Mouse (Mus musculus): ENCODE data around the gene Sulf2.
"Not testable (repeated sequence)": the region's sequence is repeated elsewhere in the genome, so short reads cannot be mapped to it uniquely, and the experiment has no call there.

Sulf2 gene

DNA sequence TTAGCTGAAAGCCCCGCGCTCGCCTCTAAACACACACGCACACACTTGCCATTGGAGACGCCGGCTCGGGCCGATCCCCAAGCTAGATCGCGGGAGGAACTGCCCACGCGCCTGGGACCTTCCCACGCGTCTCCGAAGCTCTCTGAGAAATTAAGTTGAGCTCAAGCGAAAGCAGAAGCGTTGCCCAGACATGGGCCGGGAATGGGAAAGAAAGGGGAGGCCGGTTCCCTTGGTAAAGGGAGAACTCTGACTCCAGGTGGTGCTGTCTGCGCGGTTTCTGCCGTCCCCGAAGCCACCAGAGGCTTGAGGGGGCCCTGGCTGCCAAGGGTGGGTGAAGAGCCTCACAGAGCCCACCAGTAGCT is at the start of gene Sulf2:
Sulf2 (minus strand) TSS at position 210 of the 362 bp plus-strand sequence.
- peak; percentile 90 for DNase-seq (ENCODE audit: low spot score)

DNA sequence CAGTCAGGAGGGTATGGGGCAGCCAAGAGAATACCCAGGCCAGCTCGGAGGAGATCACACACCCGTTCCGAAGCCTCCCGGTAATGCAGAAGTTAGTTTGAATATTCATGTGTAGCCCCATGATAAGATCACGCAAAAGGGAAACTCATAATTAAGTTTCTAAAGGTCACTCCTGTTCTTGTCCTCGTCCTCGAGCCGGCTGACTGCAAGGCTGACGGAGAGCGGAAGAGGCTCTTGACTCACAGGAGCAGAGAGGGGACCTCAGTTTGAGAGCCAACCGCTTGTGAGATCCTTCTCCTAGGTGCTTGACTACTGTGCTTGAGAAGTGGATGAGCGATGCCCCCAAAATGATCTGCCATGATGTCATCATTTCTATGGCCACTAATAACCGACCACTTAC is 48.7 kb upstream of the Sulf2 start:
- no peak for DNase-seq (ENCODE audit: low spot score)

DNA sequence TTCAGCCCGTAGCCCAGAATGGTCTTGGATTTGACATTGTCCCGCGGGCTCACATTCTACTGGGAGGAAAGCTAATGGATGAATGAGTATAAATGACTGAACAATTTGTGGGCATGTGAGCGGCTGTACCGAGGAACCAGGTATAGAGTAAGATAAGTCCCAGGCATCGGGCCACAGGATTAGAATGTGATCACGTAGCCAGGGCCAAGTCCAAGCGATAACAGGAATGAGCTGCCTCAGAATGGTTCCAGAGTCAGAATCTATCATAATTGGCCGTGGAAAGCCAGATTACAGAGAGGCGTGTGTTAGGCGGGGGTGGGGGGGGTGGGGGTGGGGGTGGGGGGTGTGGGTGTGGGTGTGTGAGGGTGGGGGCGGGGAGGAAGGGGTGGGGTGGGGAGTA is 48.2 kb upstream of the Sulf2 start:
- no peak for DNase-seq (ENCODE audit: low spot score)

DNA sequence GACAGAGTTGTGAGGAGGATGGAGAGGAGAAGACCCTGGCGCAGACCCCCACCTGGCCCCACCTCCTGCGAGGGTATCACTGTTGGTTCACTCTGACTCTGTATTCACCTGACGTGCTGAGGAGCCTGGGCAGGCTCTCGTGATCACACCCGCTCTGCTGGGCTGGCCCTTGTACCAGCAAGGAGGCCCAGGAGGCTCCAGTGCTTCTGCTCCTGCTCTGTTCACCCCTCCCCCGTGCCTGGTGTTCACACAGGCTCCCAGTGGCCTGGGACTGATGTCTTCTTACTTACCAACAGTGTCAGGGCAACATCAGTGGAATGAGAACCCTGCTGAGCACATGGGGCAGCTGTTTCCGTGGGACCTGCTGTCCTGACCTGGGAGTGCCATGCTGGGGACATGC is 42.5 kb upstream of the Sulf2 start:
- no peak for DNase-seq (ENCODE audit: low spot score)

DNA sequence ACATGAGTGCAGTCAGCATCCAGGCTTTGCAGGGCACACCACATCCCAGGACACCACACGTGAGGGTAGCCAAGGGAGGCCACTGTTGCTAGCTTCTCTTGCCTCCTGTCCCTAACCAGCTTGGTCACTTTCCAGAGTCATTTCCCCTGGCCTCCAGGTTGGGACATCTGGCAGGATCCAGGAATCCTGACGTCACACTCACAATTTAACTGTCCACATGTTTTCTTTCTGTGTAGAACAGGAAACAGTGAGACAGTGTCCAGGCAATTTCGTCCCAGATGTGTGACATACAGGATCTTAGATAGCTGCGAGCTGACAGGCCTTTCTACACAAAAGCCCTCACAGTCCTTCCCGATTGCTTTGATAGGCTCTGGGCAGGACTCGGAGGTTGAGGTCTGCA is 41.6 kb upstream of the Sulf2 start:
- DNase-seq (ENCODE audit: low spot score) = no peak

DNA sequence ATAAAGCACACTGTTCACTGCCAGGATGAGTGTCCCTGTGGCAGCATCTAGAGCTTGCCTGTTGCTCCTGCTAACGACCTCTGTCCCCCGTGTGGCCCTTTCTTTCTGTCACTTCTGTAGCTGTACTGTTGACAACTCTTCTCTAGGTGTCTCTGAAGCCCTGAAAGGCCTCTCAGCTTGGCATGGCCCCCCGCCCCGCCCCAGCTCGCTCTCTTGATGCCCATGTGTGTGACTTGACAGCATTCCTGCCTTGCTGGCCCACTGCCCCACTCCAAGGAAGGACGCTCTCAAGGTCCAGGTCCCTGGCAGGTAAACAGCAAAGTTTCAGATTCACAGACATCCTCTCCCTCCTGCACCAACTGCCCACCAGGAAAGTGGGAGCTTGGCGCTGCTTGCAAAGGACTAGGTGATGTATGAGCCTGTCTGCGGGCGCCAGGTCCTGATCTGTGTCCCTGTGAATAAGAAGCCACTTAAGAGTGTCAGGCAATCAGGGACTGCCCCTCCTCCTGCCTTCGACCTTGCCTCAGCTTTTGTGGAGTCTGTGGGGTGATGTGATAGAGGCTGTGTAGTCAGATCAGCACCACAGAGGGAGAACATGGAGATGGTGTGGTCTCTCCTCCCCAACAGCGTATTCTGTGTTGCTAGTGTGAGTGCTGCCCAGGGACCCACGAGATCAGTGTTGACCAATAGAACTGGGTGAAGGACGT is 40.8 kb upstream of the Sulf2 start:
- no peak for DNase-seq (ENCODE audit: low spot score)

DNA sequence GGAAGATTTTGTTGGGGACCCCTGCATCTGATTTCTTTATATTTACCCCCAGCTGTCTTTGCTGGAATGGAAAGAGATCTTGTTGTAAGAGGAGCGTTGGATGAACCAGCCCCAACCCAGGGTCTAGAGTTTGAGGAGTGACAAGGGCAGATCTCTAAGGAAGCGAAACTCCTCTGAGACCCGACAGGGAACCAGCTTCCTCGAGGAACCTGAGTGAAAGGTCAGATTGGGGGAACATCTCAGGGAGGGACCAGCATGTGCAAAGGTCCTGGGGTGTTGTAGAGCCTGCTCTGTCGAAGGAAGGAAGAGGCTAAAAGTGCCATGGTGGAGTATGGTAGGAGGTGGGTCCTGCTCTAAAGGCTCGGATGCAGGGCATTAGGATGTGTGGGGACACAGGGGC is 39.6 kb upstream of the Sulf2 start:
- DNase-seq (ENCODE audit: low spot score) = no peak

DNA sequence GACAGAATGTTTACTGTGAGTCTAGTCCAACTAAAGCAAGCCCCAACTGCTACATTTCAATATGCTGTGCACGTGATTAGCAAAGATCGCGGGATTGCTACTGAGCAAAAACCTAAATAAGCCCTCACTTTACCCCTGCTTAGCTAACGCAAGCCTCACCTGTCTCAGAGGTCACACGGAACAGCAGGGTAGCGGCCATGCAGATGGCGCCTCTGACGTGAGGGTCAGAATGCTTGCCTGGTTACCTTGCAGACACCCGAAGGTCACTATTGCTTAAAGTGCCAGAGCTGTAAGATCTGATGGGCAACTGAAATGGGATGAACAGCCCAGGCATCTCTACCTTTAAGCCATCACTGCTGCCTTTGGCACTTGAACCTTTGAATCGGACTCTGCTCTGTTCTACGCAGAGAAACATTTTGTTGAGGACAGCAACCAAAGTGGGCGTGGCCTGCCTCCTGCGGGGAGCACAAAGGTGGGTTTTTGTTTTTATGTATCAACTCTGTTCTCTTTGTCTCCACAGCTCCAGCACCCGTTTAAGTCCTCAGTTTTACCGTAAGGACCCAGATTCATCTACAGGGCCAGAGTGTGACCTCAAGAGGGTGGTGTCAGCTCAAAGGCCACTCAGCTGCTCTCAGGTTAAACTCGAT is 38.8 kb upstream of the Sulf2 start:
- no peak for DNase-seq (ENCODE audit: low spot score)

DNA sequence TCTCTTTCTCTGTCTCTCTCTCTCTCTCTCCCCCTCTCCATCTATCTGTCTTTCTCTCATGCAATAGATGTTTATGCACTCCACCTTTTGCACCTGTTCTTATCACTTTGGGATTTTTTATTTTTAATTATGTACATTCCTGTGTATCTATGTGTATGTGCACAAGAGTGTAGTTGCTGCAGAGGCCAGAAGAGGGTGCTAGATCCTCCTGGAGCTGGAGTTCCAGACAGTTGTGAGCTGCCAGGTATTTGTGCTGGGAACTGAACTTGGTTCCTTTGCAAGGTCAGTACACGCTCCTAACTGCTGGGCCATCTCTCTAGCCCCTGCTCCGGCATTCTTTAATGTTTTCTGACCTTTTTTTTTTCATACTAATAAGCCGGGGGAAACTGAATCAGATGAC is 38.0 kb upstream of the Sulf2 start:
- DNase-seq (ENCODE audit: low spot score) = no peak

DNA sequence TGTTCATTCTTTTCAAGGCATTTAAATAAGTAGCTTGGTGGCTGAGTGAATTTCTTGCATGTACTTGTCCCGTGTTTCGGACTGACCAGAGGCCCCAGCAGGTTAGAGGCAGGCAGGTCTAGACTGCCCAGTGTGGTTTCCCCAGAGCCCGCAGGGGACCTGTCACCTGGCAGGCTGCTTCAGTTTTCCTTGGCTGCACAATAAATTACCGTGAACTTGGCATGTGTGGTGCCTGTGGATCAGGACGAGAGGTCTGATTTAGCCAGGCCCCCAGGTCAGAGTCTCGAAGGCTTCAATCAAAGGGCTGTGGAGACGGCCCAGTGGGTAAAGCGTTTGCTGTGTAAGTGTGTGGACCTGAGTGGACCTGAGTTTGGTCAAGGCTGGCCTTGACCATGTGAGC is 35.4 kb upstream of the Sulf2 start:
- no peak for DNase-seq (ENCODE audit: low spot score)

DNA sequence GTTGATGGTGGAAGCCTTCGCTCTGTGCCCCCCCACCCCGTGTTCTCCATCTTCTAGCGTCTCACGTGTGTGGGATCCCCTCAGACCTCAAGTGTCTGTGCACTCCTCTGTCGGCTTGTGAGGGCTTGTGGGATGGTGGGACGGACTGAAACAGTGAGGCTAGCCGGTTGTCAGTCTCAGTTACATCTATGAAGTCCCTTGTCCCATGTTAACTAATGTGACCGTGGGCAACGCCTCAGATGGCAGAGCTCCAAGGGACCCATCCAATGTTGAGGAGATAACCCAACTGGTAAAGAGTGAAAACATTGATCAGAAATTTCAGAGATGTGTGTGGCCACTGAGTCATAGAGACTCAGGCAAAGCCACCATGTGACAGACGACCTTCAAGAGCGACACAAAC is 33.7 kb upstream of the Sulf2 start:
- DNase-seq (ENCODE audit: low spot score) = no peak

DNA sequence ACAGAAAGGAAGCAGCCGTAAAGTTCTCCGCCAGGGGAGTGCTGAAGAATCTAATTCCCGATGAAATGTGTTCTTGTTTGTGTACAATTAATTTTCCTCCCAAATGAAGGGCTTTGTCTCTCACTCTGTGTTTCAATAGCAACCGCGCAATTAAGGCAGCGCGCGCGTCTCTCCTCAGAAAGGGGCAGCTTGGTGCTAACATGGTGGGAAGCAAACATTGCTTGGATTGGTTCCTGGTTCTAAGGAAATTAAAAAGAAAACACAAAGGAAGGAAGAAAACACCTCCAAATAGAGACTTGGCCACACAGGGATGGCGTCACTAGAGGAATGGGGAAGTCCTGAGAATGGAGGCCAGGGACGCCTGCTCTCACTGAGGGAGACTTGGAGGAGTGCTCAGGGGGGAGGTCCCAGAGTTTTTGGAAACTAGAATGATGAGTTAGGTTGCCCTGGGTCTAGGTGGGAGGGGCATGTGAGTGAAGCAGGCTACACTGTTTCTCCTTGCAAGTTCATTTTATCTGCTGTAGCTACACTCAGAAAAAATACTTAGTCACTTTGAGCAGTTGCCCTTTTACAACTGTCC is 32.5 kb upstream of the Sulf2 start:
- peak; percentile 48 for DNase-seq (ENCODE audit: low spot score)

DNA sequence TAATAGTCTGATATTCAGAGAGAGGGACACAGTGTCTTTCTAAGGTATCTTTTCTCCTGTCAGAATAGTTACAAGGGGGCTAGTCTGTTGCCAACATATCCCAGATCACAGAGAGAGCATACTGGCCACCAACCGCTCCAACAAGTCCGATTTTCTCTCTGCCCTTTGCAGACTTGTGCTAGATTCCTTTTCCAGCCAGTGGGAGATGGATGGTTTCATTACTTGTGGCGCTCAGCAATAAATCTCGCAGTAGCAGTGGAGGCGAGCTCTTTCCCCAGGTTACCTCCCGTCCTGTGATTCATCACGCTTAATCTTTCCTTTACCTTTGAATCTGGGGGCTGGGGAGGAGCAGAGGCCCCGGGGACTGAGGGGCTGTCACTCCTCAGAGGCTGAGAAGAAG is 31.9 kb upstream of the Sulf2 start:
- not testable (repeated sequence) for DNase-seq (ENCODE audit: low spot score)

DNA sequence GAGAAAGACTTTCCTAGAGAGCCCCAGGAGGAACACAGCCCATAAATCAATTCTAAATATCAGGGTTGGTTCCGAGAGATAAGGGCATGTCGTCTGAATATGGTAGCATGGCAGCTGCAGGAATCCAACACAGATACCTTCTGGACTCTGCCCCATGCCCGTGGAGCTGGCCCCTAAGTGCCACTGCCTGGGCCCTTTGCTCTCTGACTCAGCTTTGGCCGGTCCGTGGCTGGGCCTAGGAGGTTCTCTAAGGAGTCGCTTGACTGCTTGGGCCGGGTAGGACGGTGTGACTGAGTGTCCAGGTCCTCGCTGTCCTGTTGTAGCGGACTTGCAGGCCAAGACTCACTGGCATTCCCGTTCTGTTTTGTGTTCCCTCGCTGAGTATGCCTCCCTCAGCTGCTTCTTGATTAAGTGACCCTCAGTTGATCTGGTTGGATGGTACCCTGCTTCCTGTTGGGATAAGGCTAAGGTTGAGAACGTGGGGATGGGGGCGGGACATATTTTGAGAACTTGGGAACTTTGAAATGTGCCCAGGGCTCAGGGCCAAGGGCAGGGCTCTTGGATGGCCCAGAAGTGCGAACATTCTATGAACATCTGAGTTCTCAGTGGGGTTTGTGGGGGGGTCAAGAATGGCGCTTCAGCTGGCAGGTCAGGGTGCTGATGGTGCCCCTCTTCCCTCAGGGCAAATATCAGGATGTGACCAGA is 30.9 kb upstream of the Sulf2 start:
- DNase-seq (ENCODE audit: low spot score) = no peak

DNA sequence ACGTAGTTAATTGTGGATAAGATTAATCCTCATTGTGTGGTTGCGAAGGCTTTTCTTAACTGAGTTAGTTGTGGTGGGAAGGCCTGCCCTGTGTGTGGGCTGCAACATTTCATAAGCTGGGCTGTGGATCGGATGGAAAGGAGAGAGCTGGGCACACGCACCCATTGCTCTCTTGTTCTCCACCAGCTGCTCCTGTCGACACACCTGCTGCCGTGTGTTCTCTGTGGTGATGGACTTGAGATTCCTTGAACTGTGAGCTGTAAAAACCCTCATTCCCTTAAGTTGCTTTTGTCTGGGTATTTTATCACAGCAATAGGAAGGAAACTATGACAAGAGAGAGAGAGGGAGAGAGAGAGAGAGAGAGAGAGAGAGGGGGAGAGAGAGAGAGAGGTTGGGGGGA is 30.3 kb upstream of the Sulf2 start:
- DNase-seq (ENCODE audit: low spot score) = no peak

DNA sequence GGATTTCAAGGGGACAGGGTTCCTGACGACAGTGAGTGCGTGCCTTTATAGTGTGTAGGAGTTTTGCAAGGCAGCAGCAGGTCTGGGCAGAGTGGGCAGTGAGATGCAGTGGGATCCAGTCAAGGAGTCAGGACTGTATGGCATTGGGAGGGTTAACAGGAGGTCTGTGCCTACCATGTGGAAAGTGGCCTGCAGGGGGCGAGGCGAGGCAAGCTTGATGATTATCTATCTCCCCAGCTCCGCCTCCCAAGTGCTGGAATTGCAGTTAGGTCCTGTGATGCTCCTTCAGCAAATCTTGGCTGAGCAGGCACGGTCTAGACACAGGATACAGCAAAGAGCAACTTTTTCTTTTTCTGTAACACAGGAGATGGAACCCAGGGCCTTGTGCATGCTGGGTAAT is 29.0 kb upstream of the Sulf2 start:
- peak; percentile 52 for DNase-seq (ENCODE audit: low spot score)

DNA sequence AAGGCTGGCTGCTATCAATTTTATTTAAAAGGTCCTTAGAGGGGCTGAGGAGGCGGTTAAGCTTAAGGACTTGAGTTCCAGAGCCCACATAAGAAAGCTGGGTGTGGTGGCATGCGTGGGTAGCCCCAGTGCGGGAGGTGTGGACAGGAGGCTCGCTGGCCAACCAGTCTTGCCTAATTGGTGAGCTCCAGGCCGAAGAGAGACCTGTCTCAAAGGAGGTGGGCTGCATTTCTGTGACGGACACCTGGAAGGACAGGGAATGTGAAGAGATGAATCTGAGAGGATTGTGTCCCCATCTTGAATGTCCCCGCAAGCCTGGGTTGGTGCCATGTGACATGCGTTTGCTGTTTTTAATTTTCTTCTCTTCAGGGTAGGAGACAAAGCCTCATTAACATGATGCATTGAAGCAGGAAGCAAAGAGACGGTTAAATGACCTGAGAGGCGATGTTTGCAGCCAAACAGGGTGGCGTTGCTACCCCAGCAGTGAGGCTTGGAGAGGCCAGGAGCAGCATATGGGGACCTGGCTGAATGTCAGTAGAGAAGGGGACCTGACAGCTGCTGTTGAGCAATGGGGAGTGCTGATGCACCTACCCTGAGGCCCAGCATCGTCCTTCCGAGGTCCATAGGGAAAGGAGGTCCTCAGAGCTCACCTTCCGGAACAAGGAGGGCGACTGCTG is 26.7 kb upstream of the Sulf2 start:
- DNase-seq (ENCODE audit: low spot score) = peak; percentile 44

DNA sequence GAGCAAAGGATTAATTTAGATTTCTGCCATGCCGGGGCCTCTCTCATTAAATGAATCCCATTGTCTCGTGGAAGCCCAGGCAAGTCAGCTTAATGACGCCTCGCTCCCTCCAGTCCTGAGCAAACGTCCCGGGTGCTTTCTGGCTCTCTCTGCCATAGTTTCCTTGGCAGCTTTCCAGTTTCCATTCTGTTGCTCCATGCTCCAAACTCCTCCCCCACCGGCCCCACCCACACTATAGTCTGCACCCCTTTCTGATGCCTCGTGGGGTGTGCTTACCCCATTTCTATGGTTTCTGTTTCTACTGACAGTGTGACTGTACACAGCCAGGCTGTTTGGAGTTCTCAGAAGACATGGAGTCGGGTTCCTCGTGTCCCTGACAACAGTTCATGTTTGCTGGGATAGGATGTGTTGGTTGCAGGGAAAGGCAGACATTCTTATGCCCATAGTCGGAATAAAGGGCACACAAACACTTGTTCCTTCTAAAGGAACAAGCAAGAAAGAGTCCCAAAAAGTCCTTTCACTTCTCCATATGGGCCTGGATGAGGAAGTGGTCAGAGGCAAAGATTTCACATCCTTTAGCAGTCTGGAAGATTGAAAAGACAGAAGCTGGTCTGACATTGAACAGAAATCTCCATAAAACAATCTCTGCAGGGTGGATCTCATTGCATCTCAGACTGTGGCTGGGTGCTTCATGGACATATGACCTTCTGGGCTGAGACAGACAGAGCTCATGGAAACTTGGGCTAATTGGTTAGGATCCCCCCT is 25.5 kb upstream of the Sulf2 start:
- DNase-seq (ENCODE audit: low spot score) = peak; percentile 68

DNA sequence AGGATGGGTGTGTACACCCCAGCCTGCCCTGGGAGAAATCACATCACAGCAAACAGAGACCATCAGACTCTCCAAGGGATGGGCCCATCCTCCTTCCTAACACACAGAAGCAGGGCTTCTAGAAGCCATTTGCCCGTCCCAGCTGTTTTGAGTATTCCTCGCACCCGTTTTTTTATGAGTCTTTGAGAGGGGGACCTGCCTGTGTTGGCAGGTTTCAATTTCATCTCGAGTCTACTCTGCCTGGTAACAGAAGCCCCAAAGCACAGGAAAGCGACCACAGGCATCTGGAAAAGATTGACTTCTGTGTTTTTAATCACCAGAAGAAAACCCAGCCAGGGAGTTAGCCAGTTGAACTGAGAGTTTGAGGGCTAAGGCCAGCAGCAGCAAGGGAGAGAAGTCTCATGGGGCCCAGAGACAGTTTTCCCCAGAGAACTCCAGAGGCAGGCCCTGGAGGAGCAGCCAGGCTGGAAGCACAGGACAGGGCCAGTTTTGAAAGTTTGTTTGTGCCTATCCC is 24.7 kb upstream of the Sulf2 start:
- DNase-seq (ENCODE audit: low spot score) = no peak

DNA sequence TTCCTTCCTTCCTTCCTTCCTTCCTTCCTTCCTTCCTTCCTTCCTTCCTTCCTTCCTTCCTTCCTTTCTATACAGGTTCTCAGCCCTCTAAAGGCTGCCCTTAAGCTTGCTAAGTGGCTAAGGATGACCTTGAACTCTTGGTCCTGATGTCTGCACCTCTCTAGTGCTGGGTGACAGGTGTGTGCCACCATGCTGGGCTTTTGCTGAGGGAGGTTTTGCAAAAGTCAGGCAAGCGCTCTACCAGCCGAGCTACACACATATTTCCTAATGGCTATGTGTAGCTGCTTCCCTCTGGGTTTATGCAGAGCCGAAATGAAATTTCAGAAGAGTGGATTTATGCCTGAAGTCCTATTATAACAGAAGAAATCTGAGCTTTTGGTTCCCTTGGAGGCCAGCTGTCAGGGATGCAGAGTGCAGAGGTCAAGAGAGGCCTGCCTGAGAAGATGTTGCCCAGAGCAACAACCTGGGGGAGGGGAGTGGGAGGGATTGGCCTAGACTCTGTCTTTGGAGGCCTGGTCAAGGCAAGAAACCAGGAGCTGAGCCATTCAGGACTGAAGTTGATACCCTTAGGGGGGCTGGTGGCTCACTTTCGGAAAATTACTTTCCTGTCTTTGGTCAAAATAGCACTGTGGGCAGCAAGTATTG is 24.1 kb upstream of the Sulf2 start:
- DNase-seq (ENCODE audit: low spot score) = peak; percentile 67

DNA sequence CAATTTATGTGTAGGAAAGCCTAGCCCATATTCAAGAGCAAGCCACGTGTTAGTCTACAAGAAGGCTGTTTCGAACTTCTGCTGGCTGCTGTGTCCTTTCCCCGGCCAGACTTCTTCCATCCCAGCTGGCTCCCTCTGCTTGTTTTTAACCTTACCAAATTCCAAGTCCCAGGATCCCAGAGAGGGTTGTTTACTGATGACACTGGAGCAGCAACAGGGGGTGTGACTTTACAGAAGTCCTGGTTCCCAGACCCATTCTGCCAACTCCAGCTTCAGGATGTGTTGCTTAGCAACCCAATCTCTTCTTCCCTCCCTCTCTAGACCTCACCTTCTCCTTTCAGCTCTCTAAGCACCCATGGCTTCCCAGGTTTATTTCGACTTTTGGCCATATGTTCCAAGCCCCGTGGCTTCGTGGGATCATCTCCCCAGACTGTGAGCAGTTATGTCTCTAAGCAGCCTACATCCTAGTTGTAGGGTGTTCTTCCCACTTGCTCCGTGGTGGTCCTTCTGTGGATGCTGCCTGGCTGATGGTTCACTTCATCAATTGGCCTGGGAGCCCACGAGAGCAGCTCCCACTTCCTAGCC is 20.2 kb upstream of the Sulf2 start:
- DNase-seq (ENCODE audit: low spot score) = no peak

All from retina, embryonic 14.5 days (tissue).